Mouse (Mus musculus): ENCODE results near the gene Afg3l1. TPM values are rescaled to one million over a fixed set of nuclear protein-coding genes. Genes with fewer than 3 reads are reported as not detected.
"Not testable (repeated sequence)": the region's sequence is repeated elsewhere in the genome, so short reads cannot be mapped to it uniquely, and the experiment has no call there.

Afg3l1 gene
- total RNA-seq, 2 experiments from 2014 or later, result 23.6 to 37.6 TPM

- no peak for TF ChIP-seq CTCF (conservative IDR thresholded peaks at IDR 0.05)
- DNase-seq (ENCODE audit: low spot score in 2 of 2), result no peak
- Histone ChIP-seq H3K4me3 (no peak overlapping the region), H3K27ac (no peak overlapping the region)
Observed at GRCm38 (mm10) chr8:123510819-123511218, 33.1 kb downstream of the Afg3l1 start.

GRCm38 (mm10) chr8:123514136-123514535, 36.4 kb downstream of the Afg3l1 start:
- no peak for TF ChIP-seq CTCF (conservative IDR thresholded peaks at IDR 0.05)
- no peak overlapping the region for H3K27ac ChIP-seq
- DNase-seq (ENCODE audit: low spot score in 2 of 2), result no peak
- peak overlapping the region; percentile 76 for H3K4me3 ChIP-seq

- Histone ChIP-seq H3K27ac (peak within 1 kb of the TSS; percentile 80), H3K4me3 (peak within 1 kb of the TSS; percentile 76)
- TF ChIP-seq CTCF (conservative IDR thresholded peaks at IDR 0.05), result no peak
- peak in 1 of 2 experiments; percentile 14 for DNase-seq (ENCODE audit: low spot score in 2 of 2)
Observed at GRCm38 (mm10) chr8:123514781-123515539, 37.3 kb downstream of the Afg3l1 start, which contains the start of gene Dbndd1. Gene Dbndd1, minus strand, starts transcription at chr8:123515463.

GRCm38 (mm10) chr8:123515540-123515897, 37.8 kb downstream of the Afg3l1 start:
- peak overlapping the region; percentile 29; the same call in 1 of the 2 replicates for H3K4me3 ChIP-seq
- DNase-seq (ENCODE audit: low spot score in 2 of 2), result no peak
- TF ChIP-seq CTCF (conservative IDR thresholded peaks at IDR 0.05), result no peak
- 0 out of 2 replicates have a peak overlapping the region, but pooled peaks have one; percentile 36 for H3K27ac ChIP-seq

GRCm38 (mm10) chr8:123516596-123516995, 38.9 kb downstream of the Afg3l1 start:
- DNase-seq (ENCODE audit: low spot score in 2 of 2), result no peak
- Histone ChIP-seq H3K27ac (no peak overlapping the region), H3K4me3 (no peak overlapping the region)
- no peak for TF ChIP-seq CTCF (conservative IDR thresholded peaks at IDR 0.05)

GRCm38 (mm10) chr8:123518172-123518571, 40.5 kb downstream of the Afg3l1 start:
- no peak for DNase-seq (ENCODE audit: low spot score in 2 of 2)
- Histone ChIP-seq H3K4me3 (peak overlapping the region; percentile 94; the same call in 1 of the 2 replicates), H3K27ac (no peak overlapping the region)
- no peak for TF ChIP-seq CTCF (conservative IDR thresholded peaks at IDR 0.05)

- TF ChIP-seq CTCF (conservative IDR thresholded peaks at IDR 0.05), result peak; percentile 71
- Histone ChIP-seq H3K4me3 (peak within 1 kb of the TSS; percentile 94), H3K27ac (peak within 1 kb of the TSS; percentile 90)
- peak; percentile 85 to 90 for DNase-seq (ENCODE audit: low spot score in 2 of 2)
Observed at GRCm38 (mm10) chr8:123518667-123519066, 41.0 kb downstream of the Afg3l1 start, which contains the start of gene Gas8. Gene Gas8, plus strand, starts transcription at chr8:123518834.

- DNase-seq (ENCODE audit: low spot score in 2 of 2); H3K27ac ChIP-seq; H3K4me3 ChIP-seq: not testable (repeated sequence)
- TF ChIP-seq CTCF (conservative IDR thresholded peaks at IDR 0.05), result peak; percentile 31
Observed at GRCm38 (mm10) chr8:123520048-123520447, 42.3 kb downstream of the Afg3l1 start.

GRCm38 (mm10) chr8:123527720-123528489, 50.2 kb downstream of the Afg3l1 start:
- DNase-seq (ENCODE audit: low spot score in 2 of 2), result peak; percentile 39 to 65
- Histone ChIP-seq H3K27ac (no peak overlapping the region), H3K4me3 (no peak overlapping the region)
- TF ChIP-seq CTCF (conservative IDR thresholded peaks at IDR 0.05), result no peak

GRCm38 (mm10) chr8:123536242-123536989, 58.7 kb downstream of the Afg3l1 start:
- no peak for TF ChIP-seq CTCF (conservative IDR thresholded peaks at IDR 0.05)
- H3K4me3 ChIP-seq, result no peak overlapping the region
- peak in 1 of 2 experiments; percentile 8 for DNase-seq (ENCODE audit: low spot score in 2 of 2)
- no peak overlapping the region for H3K27ac ChIP-seq

GRCm38 (mm10) chr8:123536990-123537380, 59.3 kb downstream of the Afg3l1 start:
- DNase-seq (ENCODE audit: low spot score in 2 of 2), result peak in 1 of 2 experiments; percentile 5
- Histone ChIP-seq H3K4me3 (no peak overlapping the region), H3K27ac (no peak overlapping the region)
- no peak for TF ChIP-seq CTCF (conservative IDR thresholded peaks at IDR 0.05)

- H3K4me3 ChIP-seq, H3K27ac ChIP-seq: not testable (repeated sequence)
- peak; percentile 31 to 32 for DNase-seq (ENCODE audit: low spot score in 2 of 2)
Observed at GRCm38 (mm10) chr8:123537641-123538040, 59.9 kb downstream of the Afg3l1 start.

Other genes with a start within 250 kb of the Afg3l1 start
- 10 to 100 TPM; 71.4 to 75.0 TPM for gene Spata2l, start 241.7 kb upstream of the Afg3l1 start, total RNA-seq (2021)
- 10 to 100 TPM; 20.3 to 24.8 TPM for gene Zfp276, start 223.7 kb upstream of the Afg3l1 start, total RNA-seq (2021)
- 10 to 100 TPM; 59.5 to 70.3 TPM for gene Vps9d1, start 223.6 kb upstream of the Afg3l1 start, total RNA-seq (2021)
- 1 to 10 TPM; 1.7 to 2.8 TPM for gene Fanca, start 159.3 kb upstream of the Afg3l1 start, total RNA-seq (2021)
- 10 to 100 TPM; 15.8 to 17.4 TPM for gene Spire2, start 145.2 kb upstream of the Afg3l1 start, total RNA-seq (2021)
- 100 to 1,000 TPM; 459 to 497 TPM for gene Tcf25, start 104.2 kb upstream of the Afg3l1 start, total RNA-seq (2021)
- gene Mc1r, start 70.8 kb upstream of the Afg3l1 start, total RNA-seq (2021), result not detected
- gene Tubb3, start 66.5 kb upstream of the Afg3l1 start, total RNA-seq (2021), result 100 to 1,000 TPM; 249 to 277 TPM
- gene Def8, start 54.4 kb upstream of the Afg3l1 start, total RNA-seq (2021), result 10 to 100 TPM; 56.7 to 62.1 TPM
- 1 to 10 TPM; 9.7 to 9.8 TPM for gene Dbndd1, start 37.6 kb downstream of the Afg3l1 start, total RNA-seq (2021)
- 10 to 100 TPM; 30.3 to 30.6 TPM for gene Gas8, start 40.9 kb downstream of the Afg3l1 start, total RNA-seq (2021)
- gene Rhou, start 176.0 kb downstream of the Afg3l1 start, total RNA-seq (2021), result 10 to 100 TPM; 43.9 to 44.7 TPM